Mouse (Mus musculus) limb, embryonic 14.5 days (tissue): ENCODE measurements around the gene Fam71b. TPM values are rescaled to one million over a fixed set of nuclear protein-coding genes. Genes with fewer than 3 reads are reported as not detected.
"Not testable (repeated sequence)": the region's sequence is repeated elsewhere in the genome, so short reads cannot be mapped to it uniquely, and the experiment has no call there.

Experiments
- ATAC-seq: fragments of 200-750 bp; cut with Nextera tagmentation; 2 replicates; pipeline ENCODE4 v1.8.0; 2017; ENCODE audit warnings: low read depth, moderate number of reproducible peaks, moderate TSS enrichment; ENCODE audit not compliant: low FRiP score
- DNase-seq: peaks from one replicate; pipeline ENCODE4 v3.0.0-alpha.2; 2015; ENCODE audit warnings: low spot score
- H3K27ac ChIP-seq: fragments of 300-500 bp; sonication (generic); replicated peaks from 2 replicates; pipeline ENCODE4 v1.5.1; 2014; ENCODE audit warnings: low read depth, mild to moderate bottlenecking, low read length, moderate library complexity, mixed read lengths
- H3K27me3 ChIP-seq: fragments of 300-500 bp; sonication (generic); 2 replicates; pipeline ENCODE4 v1.6.1; 2014; ENCODE audit warnings: low read length, mixed read lengths; ENCODE audit not compliant: control insufficient read depth, insufficient read depth
- H3K36me3 ChIP-seq: fragments of 300-500 bp; sonication (generic); 2 replicates; pipeline ENCODE4 v1.6.1; 2014; ENCODE audit warnings: mild to moderate bottlenecking, low read length, moderate library complexity, mixed read lengths; ENCODE audit not compliant: control insufficient read depth, insufficient read depth
- H3K4me1 ChIP-seq: fragments of 300-500 bp; sonication (generic); 2 replicates; pipeline ENCODE4 v1.6.1; 2014; ENCODE audit warnings: antibody characterized with exemption, low read length, mixed read lengths; ENCODE audit not compliant: control insufficient read depth, insufficient read depth
- H3K4me2 ChIP-seq: fragments of 300-500 bp; sonication (generic); replicated peaks from 2 replicates; pipeline ENCODE4 v1.6.1; 2014; ENCODE audit warnings: low read depth, mild to moderate bottlenecking, low read length, moderate library complexity; ENCODE audit not compliant: severe bottlenecking
- H3K4me3 ChIP-seq: fragments of 300-500 bp; sonication (generic); replicated peaks from 2 replicates; pipeline ENCODE4 v1.5.1; 2014; ENCODE audit warnings: low read length
- H3K9ac ChIP-seq: fragments of 300-500 bp; sonication (generic); 2 replicates; pipeline ENCODE4 v1.6.1; 2014; ENCODE audit warnings: mild to moderate bottlenecking, low read depth, low read length, moderate library complexity; ENCODE audit not compliant: severe bottlenecking
- H3K9me3 ChIP-seq: fragments of 300-500 bp; sonication (generic); 2 replicates; pipeline ENCODE4 v1.6.1; 2016; ENCODE audit warnings: low read length; ENCODE audit not compliant: control insufficient read depth
- POLR2A ChIP-seq: fragments of 200-500 bp; IDR thresholded peaks from 2 replicates; pipeline ENCODE4 v1.8.0; 2012; ENCODE audit warnings: inconsistent platforms, mild to moderate bottlenecking, moderate library complexity, borderline replicate concordance; ENCODE audit not compliant: insufficient read depth, insufficient read length; ENCODE audit errors: extremely low read depth
- WGBS: fragments of 180-500 bp; shearing (Covaris S2); extraction: QIAGEN DNeasy Blood & Tissue Kit; methylation state at CpG from one replicate; pipeline ENCODE4 v1.1.7; 2014; 5-methylcytosine and 5-hydroxymethylcytosine counted together
- polyA plus RNA-seq, 2 experiments: library from polyadenylated mRNA; depleted of rRNA in 1 of 2; stranded (reverse) in 1 of 2; unstranded in 1 of 2; fragments of >200 nt; fragmentation: Nextera tagmentation in 1 of 2; extraction: Ambion mirVana in 1 of 2; gene quantifications; 2 replicates each; pipeline versions ENCODE4 v1.2.1 to v1.2.3; 2012 to 2014

Fam71b gene
- polyA plus RNA-seq, 2 experiments = not detected

DNA sequence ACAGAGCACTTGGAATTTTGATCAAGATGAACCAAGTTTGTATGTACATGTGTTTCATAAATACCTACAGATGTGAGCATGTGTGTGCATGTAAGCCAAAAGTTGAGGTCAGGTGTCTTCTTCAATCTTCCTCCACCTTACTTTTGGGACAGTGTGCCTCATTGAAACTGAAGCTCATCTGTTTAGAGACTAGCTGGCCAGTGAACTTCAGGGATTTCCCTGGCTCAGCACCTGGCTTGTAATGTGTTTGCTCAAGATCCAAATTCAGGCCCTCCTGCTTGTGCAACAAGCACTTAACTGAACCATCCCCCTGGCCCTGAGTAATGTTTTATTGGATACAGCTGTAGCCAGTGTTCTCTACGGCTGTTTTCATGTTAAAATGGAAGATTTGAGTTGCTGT lies 22.1 kb downstream of the Fam71b start:
- Histone ChIP-seq H3K36me3 (no peaks in the 10 kb centered on the region), H3K4me3 (no peak overlapping the region), H3K27me3 (no peaks in the 10 kb centered on the region), H3K4me2 (no peak overlapping the region), H3K9ac (no peak overlapping the region), H3K9me3 (no peaks in the 10 kb centered on the region), H3K4me1 (peaks cover 4% of the 10 kb centered on the region; the same call in 1 of the 2 replicates), H3K27ac (no peak overlapping the region)
- WGBS = 6% methylated on average over 1 of the region's 1 CpGs
- TF ChIP-seq POLR2A = no peak
- DNase-seq (peak; percentile 70), ATAC-seq (peak; percentile 91)

DNA sequence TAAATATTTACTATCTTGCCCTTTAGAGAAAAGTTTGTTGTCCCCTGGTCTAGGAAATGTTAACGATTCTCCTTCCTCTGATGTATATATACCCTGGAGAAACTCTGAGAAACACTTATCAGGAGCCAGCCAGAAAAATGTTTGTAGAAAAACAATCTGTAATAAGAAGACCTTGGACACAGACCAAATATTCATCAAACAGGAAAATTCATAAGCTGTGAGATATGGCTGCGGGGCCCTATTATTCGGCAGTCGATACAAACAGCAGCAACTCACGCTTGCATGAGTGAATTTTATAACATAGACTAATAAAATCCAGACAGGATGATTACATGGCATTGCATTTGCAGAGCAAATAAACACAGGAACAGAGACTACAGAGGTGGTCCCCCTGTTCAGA lies 22.5 kb downstream of the Fam71b start:
- DNase-seq (peak; percentile 57), ATAC-seq (peak; percentile 60; the same call in 1 of the 2 replicates)
- H3K9ac ChIP-seq = no peak overlapping the region
- no peak overlapping the region for H3K27ac ChIP-seq
- peaks cover 4% of the 10 kb centered on the region; the same call in 1 of the 2 replicates for H3K4me1 ChIP-seq
- 30% methylated on average over 5 of the region's 5 CpGs for WGBS
- H3K27me3 ChIP-seq = no peaks in the 10 kb centered on the region
- no peak for TF ChIP-seq POLR2A
- H3K9me3 ChIP-seq = no peaks in the 10 kb centered on the region
- no peak overlapping the region for H3K4me2 ChIP-seq
- no peak overlapping the region for H3K4me3 ChIP-seq
- no peaks in the 10 kb centered on the region for H3K36me3 ChIP-seq

DNA sequence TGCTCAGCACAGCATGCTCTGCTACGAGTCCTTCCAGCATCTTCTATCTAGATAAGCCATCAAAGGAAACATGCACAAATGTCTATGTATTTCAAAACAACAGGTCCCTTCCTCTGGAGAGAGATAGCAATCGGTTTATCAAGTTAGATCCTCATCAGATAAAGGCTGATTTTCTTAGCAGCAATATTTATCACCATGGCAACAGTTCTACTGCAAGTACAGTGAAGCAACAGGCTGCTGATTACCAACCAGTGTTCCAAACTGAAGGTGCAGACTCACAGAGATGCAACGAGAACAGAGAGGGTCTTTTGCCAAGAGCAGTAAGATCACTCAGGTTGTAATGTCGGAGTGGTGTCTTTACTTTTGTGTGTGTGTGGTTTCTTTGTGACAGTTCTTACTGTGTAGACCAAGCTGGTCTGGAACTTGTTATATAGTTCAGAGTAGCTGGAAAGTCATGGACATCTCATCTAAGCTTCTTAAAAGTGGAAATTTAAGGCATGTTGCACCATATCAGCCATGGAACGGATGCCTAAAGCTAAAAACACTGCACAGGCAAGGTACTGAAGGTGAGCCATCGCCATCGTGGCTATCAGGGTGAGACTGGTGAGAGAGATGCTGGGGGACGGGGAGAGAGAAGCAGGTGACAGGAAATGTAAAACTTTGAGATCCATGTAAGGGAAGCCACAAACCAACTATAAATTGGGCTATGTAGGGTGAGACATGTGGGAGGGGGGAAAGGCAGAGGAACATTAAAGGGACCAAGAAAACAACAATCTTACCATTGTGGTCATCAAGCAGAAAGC lies 24.9 kb downstream of the Fam71b start:
- H3K4me2 ChIP-seq = no peak overlapping the region
- H3K4me1 ChIP-seq = peaks cover 4% of the 10 kb centered on the region; the same call in 1 of the 2 replicates
- H3K27ac ChIP-seq = no peak overlapping the region
- DNase-seq = no peak
- no peaks in the 10 kb centered on the region for H3K36me3 ChIP-seq
- no peaks in the 10 kb centered on the region for H3K27me3 ChIP-seq
- 74% methylated on average over 8 of the region's 8 CpGs for WGBS
- no peak overlapping the region for H3K9ac ChIP-seq
- ATAC-seq = no peak
- no peak overlapping the region for H3K4me3 ChIP-seq
- no peak for TF ChIP-seq POLR2A
- H3K9me3 ChIP-seq = no peaks in the 10 kb centered on the region

DNA sequence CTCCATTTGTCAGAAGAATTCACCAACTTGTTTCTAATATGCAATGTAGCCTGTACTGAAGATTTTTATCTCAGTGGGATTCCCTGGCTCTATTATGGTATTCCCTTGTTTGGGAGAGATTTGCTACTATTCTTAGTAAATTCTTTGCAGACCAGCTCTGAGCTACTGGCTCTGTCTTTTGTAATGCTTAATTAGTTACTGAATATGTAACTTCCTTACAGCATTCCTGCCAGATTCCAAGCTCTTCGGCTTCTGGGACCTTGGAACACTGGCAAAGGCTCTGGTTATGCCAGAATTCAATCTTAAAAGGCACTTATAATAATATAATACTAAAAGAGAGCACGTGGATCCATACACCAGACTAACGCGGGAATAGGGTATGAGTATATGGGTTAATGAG lies 31.8 kb downstream of the Fam71b start:
- not testable (repeated sequence) for H3K27me3 ChIP-seq, H3K4me2 ChIP-seq, H3K4me1 ChIP-seq, ATAC-seq, H3K9me3 ChIP-seq, H3K27ac ChIP-seq, DNase-seq, H3K36me3 ChIP-seq, H3K4me3 ChIP-seq, H3K9ac ChIP-seq
- 42% methylated on average over 4 of the region's 4 CpGs for WGBS

DNA sequence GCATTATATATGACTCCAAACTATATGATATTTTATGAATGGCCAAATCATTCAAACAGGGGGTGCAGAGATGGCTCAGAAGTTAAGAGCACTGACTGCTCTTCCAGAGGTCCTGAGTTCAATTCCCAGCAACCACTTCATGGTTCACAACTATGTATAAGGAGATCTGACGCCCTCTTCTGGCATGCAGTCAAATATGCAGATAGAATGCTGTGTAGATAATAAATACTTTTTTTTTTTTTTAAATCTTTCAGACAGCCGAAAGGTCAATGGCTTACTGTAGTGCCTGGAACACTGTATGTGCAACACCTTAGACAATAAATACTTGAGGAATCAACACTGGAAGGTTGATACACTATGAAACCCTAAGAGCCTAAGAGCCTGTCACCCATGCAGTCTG lies 33.8 kb downstream of the Fam71b start:
- no peaks in the 10 kb centered on the region for H3K9me3 ChIP-seq
- no peak for DNase-seq
- H3K4me1 ChIP-seq = no peaks in the 10 kb centered on the region
- WGBS = 88% methylated on average over 2 of the region's 2 CpGs
- no peak overlapping the region for H3K4me3 ChIP-seq
- H3K9ac ChIP-seq = no peak overlapping the region
- H3K27ac ChIP-seq = no peak overlapping the region
- no peak overlapping the region for H3K4me2 ChIP-seq
- no peaks in the 10 kb centered on the region for H3K36me3 ChIP-seq
- H3K27me3 ChIP-seq = no peaks in the 10 kb centered on the region
- no peak for TF ChIP-seq POLR2A
- ATAC-seq = no peak
